Mouse (Mus musculus): Measurements from ENCODE around the gene Ptms.

- TF ChIP-seq GATA1 (IDR thresholded peaks at IDR 0.05; ENCODE audit: borderline replicate concordance, low read length) (no peak), FLI1 (IDR thresholded peaks at IDR 0.05; ENCODE audit: low read length) (no peak)
Measured at GRCm38 (mm10) chr6:124959960-124960359, 40.1 kb upstream of the Ptms start.
